In genomic region chr12:100317936-100318335, GRCm38 (mm10) we compare ENCODE assay signal across 26 mouse cellular contexts.
DNase-seq lines count a peak whose midpoint lies in the region; ATAC-seq and TF ChIP-seq lines count a peak whose summit lies in the region.
"Had no signal": no experiment of that assay in that cellular context is flagged by ENCODE, and none has a peak within 500 bp of the region (broad histone marks: within the 10 kb centered on the region; RNA-seq: fewer than 3 reads in every experiment).

No protein-coding gene starts in this region.

- in situ Hi-C loops in CH12.LX (cut with MboI; ENCODE audit: low pct_ligation_motif_present, low pct_unique_long_range_greater_than_20kb, low sequenced_read_pairs), result no loop called here

- TF ChIP-seq CTCF in gastrocnemius, adult 2 months (IDR thresholded peaks at IDR 0.05), result no peak
- TF ChIP-seq CTCF in CH12.LX (conservative IDR thresholded peaks at IDR 0.05 in 1 of 2, IDR thresholded peaks at IDR 0.05 in 1 of 2; ENCODE audit: low read depth in 2 of 2, low read length in 2 of 2), result no peak

- intact Hi-C loops in gastrocnemius, adult 2 months (cut with DNase I), result no loop called here
- intact Hi-C loops in gastrocnemius, postnatal 36 days (cut with DNase I), result no loop called here
- intact Hi-C loops in heart, postnatal 14 days (cut with DNase I), result no loop called here

- DNase-seq in gastrocnemius, adult 2 months, result no peak
- DNase-seq in gastrocnemius, postnatal 36 days, result no peak
- no peak for DNase-seq in limb, embryonic 10.5 days (ENCODE audit: low spot score)
- DNase-seq in CH12.LX (ENCODE audit: extremely low read depth), result no peak
- no peak for DNase-seq in heart, postnatal 14 days
- DNase-seq: cerebellum, adult 9-10 months; forebrain, postnatal 0 days; gastrocnemius, postnatal 10 days; kidney, adult 8-10 months; kidney, postnatal 4 days; liver; lung, adult 2 months; lung, postnatal 10 days; retina, postnatal 1 day; right cerebral cortex, postnatal 14 days; thymus, postnatal 4 days had no signal

- 0 out of 2 replicates have a peak, but pooled peaks have one; percentile 12 for ATAC-seq in limb, embryonic 13.5 days (ENCODE audit: low FRiP score, low read depth)
- ATAC-seq: forebrain, postnatal 0 days; intestine, embryonic 16.5 days; midbrain, embryonic 13.5 days; Patski had no signal

- H3K27ac ChIP-seq in gastrocnemius, adult 2 months, result peak overlapping the region; percentile 24; the same call in 1 of the 2 replicates
- no peak overlapping the region for H3K27ac ChIP-seq in limb, embryonic 13.5 days
- no peak overlapping the region for H3K27ac ChIP-seq in limb, embryonic 10.5 days
- H3K27ac ChIP-seq in CH12.LX (ENCODE audit: insufficient read depth, low read depth), result no peak overlapping the region
- H3K27ac ChIP-seq: embryonic facial prominence, embryonic 13.5 days; forebrain, embryonic 10.5 days; kidney, postnatal 0 days; liver, embryonic 14.5 days; macrophage; midbrain, embryonic 13.5 days; neural tube, embryonic 15.5 days had no signal

- WGBS in limb, embryonic 13.5 days, result 81% methylated on average over 3 of the region's 3 CpGs
- WGBS in limb, embryonic 10.5 days, result 89% methylated on average over 3 of the region's 3 CpGs

- no peaks in the 10 kb centered on the region for H3K27me3 ChIP-seq in limb, embryonic 13.5 days
- no peaks in the 10 kb centered on the region for H3K27me3 ChIP-seq in limb, embryonic 10.5 days (ENCODE audit: low read depth, poor library complexity, severe bottlenecking)
- H3K27me3 ChIP-seq in CH12.LX (replicated peaks), result no peaks in the 10 kb centered on the region
- H3K27me3 ChIP-seq: embryonic facial prominence, embryonic 13.5 days; midbrain, embryonic 13.5 days; neural tube, embryonic 15.5 days; Patski had no signal

- no peaks in the 10 kb centered on the region for H3K9me3 ChIP-seq in limb, embryonic 13.5 days
- H3K9me3 ChIP-seq in limb, embryonic 10.5 days (replicated peaks), result no peaks in the 10 kb centered on the region
- no peaks in the 10 kb centered on the region for H3K9me3 ChIP-seq in CH12.LX (replicated peaks; ENCODE audit: low read length)
- H3K9me3 ChIP-seq: embryonic facial prominence, embryonic 13.5 days; forebrain, embryonic 10.5 days; midbrain, embryonic 13.5 days; neural tube, embryonic 15.5 days had no signal

- no peak overlapping the region for H3K4me3 ChIP-seq in gastrocnemius, adult 2 months
- H3K4me3 ChIP-seq in limb, embryonic 13.5 days, result no peak overlapping the region
- H3K4me3 ChIP-seq in limb, embryonic 10.5 days, result no peak overlapping the region
- H3K4me3 ChIP-seq in CH12.LX (replicated peaks in 1 of 3; ENCODE audit: low read depth in 2 of 3, low read length in 2 of 3, poor library complexity in 1 of 3), result no peak overlapping the region
- H3K4me3 ChIP-seq: embryonic facial prominence, embryonic 13.5 days; forebrain, embryonic 10.5 days; midbrain, embryonic 13.5 days; neural tube, embryonic 15.5 days had no signal

- H3K4me2 ChIP-seq in limb, embryonic 13.5 days (replicated peaks), result no peak overlapping the region
- no peak overlapping the region for H3K4me2 ChIP-seq in CH12.LX (ENCODE audit: insufficient read depth, low read depth, poor library complexity, severe bottlenecking)
- H3K4me2 ChIP-seq: embryonic facial prominence, embryonic 13.5 days; midbrain, embryonic 13.5 days; neural tube, embryonic 15.5 days had no signal

- no peak for TF ChIP-seq RAD21 in CH12.LX (IDR thresholded peaks at IDR 0.05; ENCODE audit: low read depth, low read length)

- no peaks in the 10 kb centered on the region for H3K79me2 ChIP-seq in CH12.LX (replicated peaks; ENCODE audit: control insufficient read depth, extremely low read depth, insufficient read depth, poor library complexity, severe bottlenecking)

- TF ChIP-seq EP300 in CH12.LX (IDR thresholded peaks at IDR 0.05; ENCODE audit: low read length), result no peak

- peaks cover 22% of the 10 kb centered on the region for H3K4me1 ChIP-seq in limb, embryonic 13.5 days
- peaks cover 15% of the 10 kb centered on the region; the same call in 1 of the 2 replicates for H3K4me1 ChIP-seq in limb, embryonic 10.5 days
- H3K4me1 ChIP-seq in CH12.LX (ENCODE audit: control insufficient read depth in 1 of 2, insufficient read depth in 2 of 2), result peaks cover 38 to 69% of the 10 kb centered on the region in 2 experiments

- TF ChIP-seq POLR2A in CH12.LX (IDR thresholded peaks at IDR 0.05; ENCODE audit: low read depth, low read length), result no peak

- no peak overlapping the region for H3K9ac ChIP-seq in limb, embryonic 13.5 days
- H3K9ac ChIP-seq in CH12.LX (ENCODE audit: insufficient read depth, low read depth), result no peak overlapping the region
- H3K9ac ChIP-seq: embryonic facial prominence, embryonic 13.5 days; forebrain, postnatal 0 days; liver, embryonic 14.5 days; midbrain, embryonic 13.5 days; neural tube, embryonic 15.5 days had no signal

- peaks cover 35% of the 10 kb centered on the region for H3K36me3 ChIP-seq in limb, embryonic 13.5 days
- H3K36me3 ChIP-seq in limb, embryonic 10.5 days, result peaks cover 26% of the 10 kb centered on the region
- H3K36me3 ChIP-seq in CH12.LX (replicated peaks in 1 of 2; ENCODE audit: control insufficient read depth in 1 of 2, insufficient read depth in 1 of 2, low read length in 1 of 2), result peaks cover 0 to 28% of the 10 kb centered on the region in 2 experiments

- dilution Hi-C loops in CH12.LX (cut with MboI; ENCODE audit: extremely low pct_ligation_motif_present, extremely low pct_unique_long_range_greater_than_20kb, low sequenced_read_pairs), result no loop called here

TF ChIP-seq in CH12.LX, 34 proteins besides CTCF, POLR2A, EP300 and RAD21:
- TF ChIP-seq BHLHE40 (IDR thresholded peaks at IDR 0.05; ENCODE audit: low read depth, low read length) (peak; percentile 34; the same call in 1 of the 2 replicates), ETS1 (conservative IDR thresholded peaks at IDR 0.05; ENCODE audit: low read depth, low read length) (0 out of 2 replicates have a peak, but pooled peaks have one; percentile 6), TBP (conservative IDR thresholded peaks at IDR 0.05; ENCODE audit: low read depth, low read length) (no peak), USF1 (IDR thresholded peaks at IDR 0.05; ENCODE audit: low read depth, low read length) (0 out of 2 replicates have a peak, but pooled peaks have one; percentile 6)
